Mouse (Mus musculus) E14TG2a.4 (cell line): Measurements from ENCODE around the gene Nck2.

Experiments used
- H3K27me3 ChIP-seq: 2 replicates; pipeline ENCODE4 v1.6.1; 2014; ENCODE audit warnings: low read length, control low read depth; ENCODE audit not compliant: insufficient read depth
- H3K36me3 ChIP-seq: 2 replicates; pipeline ENCODE4 v1.6.1; 2014; ENCODE audit warnings: low read length, control low read depth; ENCODE audit not compliant: insufficient read depth
- H3K4me1 ChIP-seq: replicated peaks from 2 replicates; pipeline ENCODE4 v1.6.1; 2014; ENCODE audit warnings: low read depth, low read length, control low read depth
- H3K4me3 ChIP-seq: replicated peaks from 2 replicates; pipeline ENCODE4 v1.5.1; 2014; ENCODE audit warnings: mild to moderate bottlenecking, low read length
- H3K9me3 ChIP-seq: 2 replicates; pipeline ENCODE4 v1.6.1; 2014; ENCODE audit warnings: low read length, control low read depth
- CTCF ChIP-seq: conservative IDR thresholded peaks from 2 replicates; pipeline ENCODE4 v1.5.1; 2014; ENCODE audit warnings: low read length
- NANOG ChIP-seq: IDR thresholded peaks from 2 replicates; pipeline ENCODE4 v1.6.1; 2014; ENCODE audit warnings: borderline replicate concordance, low read length, mixed read lengths
- POU5F1 ChIP-seq: IDR thresholded peaks from 2 replicates; pipeline ENCODE4 v1.6.1; 2014; ENCODE audit warnings: low read length, borderline replicate concordance

Nck2 gene

DNA sequence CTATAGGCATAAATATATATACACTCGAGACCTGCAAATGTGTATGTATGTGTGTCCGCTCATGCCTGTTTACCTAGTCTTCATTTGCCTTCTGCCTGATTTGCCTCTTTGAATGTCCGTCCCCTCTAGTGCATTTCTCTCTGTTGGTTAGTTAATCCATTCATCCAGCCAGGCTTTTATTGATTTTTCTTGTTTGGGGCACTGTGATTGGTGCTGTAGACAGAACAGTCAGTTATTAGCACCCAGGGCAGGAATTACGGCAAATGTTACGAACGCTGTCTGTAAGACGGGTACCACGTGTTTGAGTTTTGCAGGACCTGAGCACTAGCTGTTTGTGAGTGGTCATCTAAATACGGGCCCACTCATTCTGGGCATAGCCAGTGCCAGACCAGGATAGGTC is 40.8 kb downstream of the Nck2 start:
- Histone ChIP-seq H3K4me3 (no peak overlapping the region), H3K9me3 (no peaks in the 10 kb centered on the region), H3K36me3 (peaks cover 3% of the 10 kb centered on the region; the same call in 1 of the 2 replicates), H3K27me3 (no peaks in the 10 kb centered on the region), H3K4me1 (peaks cover 38% of the 10 kb centered on the region)
- no peak for TF ChIP-seq NANOG
- no peak for TF ChIP-seq CTCF
- no peak for TF ChIP-seq POU5F1

DNA sequence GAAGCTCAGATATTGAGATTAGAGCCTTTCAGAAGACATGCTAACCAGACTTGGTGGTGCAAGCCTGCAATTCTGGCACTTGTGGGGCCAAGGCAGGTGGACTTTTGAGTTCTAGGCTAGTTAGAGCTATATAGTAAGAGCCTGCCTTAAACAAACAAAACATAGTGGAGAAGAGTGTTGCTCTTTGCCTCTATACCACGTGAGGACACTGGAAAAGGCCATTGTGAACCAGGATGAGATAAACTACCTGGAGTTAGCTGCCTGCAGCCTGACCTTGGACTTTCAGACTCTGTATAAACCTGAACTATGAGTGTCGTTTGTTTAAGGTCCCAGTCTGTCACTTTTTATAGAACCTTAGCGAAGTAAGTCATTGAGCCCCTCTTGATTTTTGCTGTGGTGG is 42.1 kb downstream of the Nck2 start:
- Histone ChIP-seq H3K9me3 (no peaks in the 10 kb centered on the region), H3K27me3 (no peaks in the 10 kb centered on the region), H3K4me3 (no peak overlapping the region), H3K4me1 (peaks cover 32% of the 10 kb centered on the region), H3K36me3 (peaks cover 3% of the 10 kb centered on the region; the same call in 1 of the 2 replicates)
- TF ChIP-seq POU5F1 (no peak), CTCF (no peak), NANOG (no peak)

GRCm38 (mm10) chr1:43486956-43487722 is 42.8 kb downstream of the Nck2 start:
- Histone ChIP-seq H3K27me3 (no peaks in the 10 kb centered on the region), H3K4me1 (peaks cover 27% of the 10 kb centered on the region), H3K9me3 (no peaks in the 10 kb centered on the region), H3K36me3 (peaks cover 3% of the 10 kb centered on the region; the same call in 1 of the 2 replicates), H3K4me3 (no peak overlapping the region)
- TF ChIP-seq NANOG (no peak), POU5F1 (no peak), CTCF (no peak)

- peaks cover 2% of the 10 kb centered on the region; the same call in 1 of the 2 replicates for H3K36me3 ChIP-seq
- TF ChIP-seq NANOG (no peak), POU5F1 (no peak), CTCF (no peak)
- peaks cover 6% of the 10 kb centered on the region for H3K4me1 ChIP-seq
- H3K27me3 ChIP-seq, result no peaks in the 10 kb centered on the region
- H3K4me3 ChIP-seq, result no peak overlapping the region
- H3K9me3 ChIP-seq, result no peaks in the 10 kb centered on the region
Observed at GRCm38 (mm10) chr1:43489311-43489710, 44.9 kb downstream of the Nck2 start.

- no peaks in the 10 kb centered on the region for H3K9me3 ChIP-seq
- H3K36me3 ChIP-seq, result no peaks in the 10 kb centered on the region
- H3K4me1 ChIP-seq, result peaks cover 8% of the 10 kb centered on the region; the same call in 1 of the 2 replicates
- H3K4me3 ChIP-seq, result no peak overlapping the region
- TF ChIP-seq NANOG (no peak), POU5F1 (no peak), CTCF (no peak)
- no peaks in the 10 kb centered on the region for H3K27me3 ChIP-seq
Observed at GRCm38 (mm10) chr1:43491506-43492269, 47.3 kb downstream of the Nck2 start.

DNA sequence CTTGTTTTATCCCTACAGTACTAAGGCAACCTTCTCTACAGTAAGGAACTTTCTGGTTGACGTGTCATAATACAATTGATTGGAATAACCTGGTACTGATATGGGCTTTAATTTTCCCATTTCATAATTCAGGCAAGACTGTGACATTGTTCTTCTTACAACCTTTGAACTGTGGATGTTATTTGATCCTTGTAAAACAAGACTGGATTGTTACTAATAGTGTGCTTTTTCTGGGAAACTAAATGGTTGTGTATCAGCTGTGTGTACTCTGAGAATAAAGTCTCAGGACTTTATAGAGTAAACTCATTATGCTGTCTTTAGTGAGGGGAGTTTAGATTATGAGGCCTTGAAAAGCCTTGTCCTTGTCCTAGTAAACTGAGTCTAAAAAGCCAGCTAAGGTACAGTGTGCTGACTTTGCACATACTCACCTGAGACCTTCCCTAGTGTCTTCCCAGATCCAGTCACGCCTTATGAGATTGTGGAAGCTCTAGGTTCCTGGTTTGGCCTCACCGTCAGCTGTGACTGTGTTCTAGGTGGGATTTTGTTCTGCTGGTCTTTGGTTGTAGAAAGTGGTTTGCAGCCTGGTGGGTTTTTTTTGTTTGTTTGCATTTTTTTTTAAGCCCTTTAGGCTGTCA is 48.5 kb downstream of the Nck2 start:
- no peaks in the 10 kb centered on the region for H3K9me3 ChIP-seq
- H3K27me3 ChIP-seq, result no peaks in the 10 kb centered on the region
- H3K36me3 ChIP-seq, result no peaks in the 10 kb centered on the region
- H3K4me3 ChIP-seq, result no peak overlapping the region
- H3K4me1 ChIP-seq, result peaks cover 15% of the 10 kb centered on the region
- TF ChIP-seq POU5F1 (no peak), NANOG (no peak), CTCF (no peak)

GRCm38 (mm10) chr1:43496051-43496450 is 51.7 kb downstream of the Nck2 start:
- Histone ChIP-seq H3K27me3 (no peaks in the 10 kb centered on the region), H3K9me3 (no peaks in the 10 kb centered on the region), H3K36me3 (no peaks in the 10 kb centered on the region), H3K4me3 (no peak overlapping the region), H3K4me1 (peaks cover 15% of the 10 kb centered on the region)
- TF ChIP-seq CTCF, result no peak
- TF ChIP-seq POU5F1, result no peak
- TF ChIP-seq NANOG, result no peak

DNA sequence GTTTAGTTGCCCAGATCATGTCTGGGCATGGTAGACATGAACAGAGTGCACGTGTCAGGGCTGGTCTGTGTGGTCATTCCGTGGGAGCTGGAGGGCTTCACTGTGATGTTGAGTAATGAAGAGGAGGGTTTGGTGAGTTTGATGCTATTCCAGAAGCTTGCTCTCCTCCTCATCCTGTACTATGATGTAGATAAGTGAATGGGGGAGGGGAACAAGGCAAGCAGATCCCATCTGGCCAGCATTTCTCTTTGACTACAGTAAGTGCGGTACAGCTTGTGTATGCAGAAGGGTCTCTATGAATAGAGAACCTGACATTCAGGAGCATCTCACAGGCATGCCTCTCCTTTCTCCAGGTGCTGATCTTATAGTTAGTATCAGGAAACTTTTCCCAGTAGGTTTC is 52.6 kb downstream of the Nck2 start:
- no peak overlapping the region for H3K4me3 ChIP-seq
- H3K4me1 ChIP-seq, result peaks cover 15% of the 10 kb centered on the region
- TF ChIP-seq CTCF, result no peak
- no peak for TF ChIP-seq NANOG
- TF ChIP-seq POU5F1, result no peak
- H3K27me3 ChIP-seq, result no peaks in the 10 kb centered on the region
- no peaks in the 10 kb centered on the region for H3K36me3 ChIP-seq
- H3K9me3 ChIP-seq, result no peaks in the 10 kb centered on the region
